Mouse (Mus musculus) ES-CJ7 (cell line): Measurements from ENCODE around the gene Rasl12.

Experiments used
- DNase-seq: peaks from one replicate; pipeline ENCODE4 v3.0.0; 2011; ENCODE audit warnings: low read depth, low spot score

Gene Rasl12

DNA sequence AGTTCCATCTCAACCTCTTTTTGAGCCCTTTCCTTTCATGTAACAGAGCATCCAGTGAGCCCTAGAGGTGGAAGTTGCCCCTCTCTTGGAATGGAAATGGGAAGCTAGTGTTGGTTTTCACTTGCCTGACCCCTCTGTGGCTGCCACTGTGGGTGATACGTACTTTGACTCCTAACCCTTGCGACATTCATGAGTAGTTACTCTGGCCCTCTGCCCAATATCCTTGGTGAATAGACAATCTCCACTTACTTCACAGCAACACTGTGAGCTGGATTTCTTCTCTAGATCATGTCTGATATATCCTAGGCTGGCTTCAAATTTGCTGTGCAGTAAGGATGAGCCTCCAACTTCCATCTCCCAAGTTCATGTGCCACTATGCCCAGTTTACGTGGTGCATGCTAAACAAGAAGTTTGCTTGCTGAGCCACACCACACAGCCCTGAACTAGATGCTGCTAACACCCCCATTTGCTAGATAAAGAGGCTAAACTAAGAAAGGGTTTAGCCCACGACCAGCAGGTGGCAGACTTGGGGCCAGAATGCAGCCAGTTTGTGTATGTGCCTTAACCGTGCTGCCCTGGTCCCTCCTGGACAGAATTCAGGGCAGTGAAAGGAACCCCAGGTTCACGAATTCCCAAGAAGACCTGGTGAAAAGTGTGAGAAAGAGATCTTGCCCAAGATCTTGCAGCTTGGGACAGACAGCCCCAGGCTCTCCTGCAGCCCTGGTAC, 5.5 kb upstream of the Rasl12 start:
- DNase-seq: peak; percentile 64

DNA sequence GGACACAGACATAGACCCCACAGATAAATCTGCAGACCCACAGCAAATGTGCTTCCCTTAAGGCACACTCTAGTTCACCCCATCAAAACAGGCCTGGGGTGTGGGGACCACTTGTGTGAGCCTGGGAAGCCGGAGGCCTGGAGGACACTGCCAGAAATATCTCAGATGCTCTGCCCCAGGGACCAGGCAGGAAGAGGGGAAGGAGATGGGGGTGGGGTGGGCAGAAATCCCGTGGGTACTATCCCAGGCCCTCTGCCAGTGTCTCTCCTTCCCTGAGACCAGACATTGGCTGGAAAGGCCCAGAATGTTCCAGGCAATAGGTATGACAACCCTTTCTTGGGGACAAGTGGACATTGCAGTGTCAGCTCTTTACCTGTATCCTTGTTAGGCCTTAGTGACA, 4.7 kb upstream of the Rasl12 start:
- no peak for DNase-seq

DNA sequence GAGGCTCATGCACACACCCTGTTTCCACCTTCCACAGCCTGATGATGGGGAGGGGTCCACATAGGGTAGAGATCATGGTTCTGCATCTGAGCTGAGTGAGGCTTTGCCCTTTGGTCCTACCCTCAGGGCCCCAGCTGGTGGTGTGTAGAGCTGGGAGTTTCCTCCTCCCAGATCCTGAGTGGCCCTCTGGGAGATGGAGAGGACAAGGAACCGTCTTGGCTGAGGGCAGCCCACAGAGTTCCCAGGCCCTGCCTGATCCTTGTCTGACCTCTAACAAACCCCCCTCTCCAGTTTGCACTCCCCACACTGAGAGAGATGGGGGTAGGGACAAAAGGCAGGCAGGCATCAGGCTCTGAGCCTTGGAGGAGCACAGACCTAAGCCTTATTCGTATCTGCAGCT, 3.9 kb upstream of the Rasl12 start:
- no peak for DNase-seq

DNA sequence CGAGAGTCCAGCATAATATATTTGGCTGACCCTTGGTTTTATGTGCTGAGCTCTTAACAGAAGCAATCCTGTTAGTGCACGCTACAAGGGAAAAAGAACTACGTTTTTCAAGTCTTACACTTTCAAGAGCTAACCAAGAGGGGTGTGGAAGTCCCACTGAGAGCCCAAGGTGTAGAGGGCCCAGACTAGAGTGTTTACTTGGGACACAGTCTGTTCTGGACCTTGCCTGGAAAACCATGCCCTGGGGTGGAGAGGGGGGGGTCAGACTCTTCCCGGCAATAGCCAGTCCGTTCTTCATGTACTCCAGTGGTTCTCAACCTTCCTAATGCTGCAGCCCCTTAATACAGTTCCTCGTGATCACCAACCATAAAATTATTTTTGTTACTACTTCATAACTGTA, 1.6 kb downstream of the Rasl12 start:
- no peak for DNase-seq

DNA sequence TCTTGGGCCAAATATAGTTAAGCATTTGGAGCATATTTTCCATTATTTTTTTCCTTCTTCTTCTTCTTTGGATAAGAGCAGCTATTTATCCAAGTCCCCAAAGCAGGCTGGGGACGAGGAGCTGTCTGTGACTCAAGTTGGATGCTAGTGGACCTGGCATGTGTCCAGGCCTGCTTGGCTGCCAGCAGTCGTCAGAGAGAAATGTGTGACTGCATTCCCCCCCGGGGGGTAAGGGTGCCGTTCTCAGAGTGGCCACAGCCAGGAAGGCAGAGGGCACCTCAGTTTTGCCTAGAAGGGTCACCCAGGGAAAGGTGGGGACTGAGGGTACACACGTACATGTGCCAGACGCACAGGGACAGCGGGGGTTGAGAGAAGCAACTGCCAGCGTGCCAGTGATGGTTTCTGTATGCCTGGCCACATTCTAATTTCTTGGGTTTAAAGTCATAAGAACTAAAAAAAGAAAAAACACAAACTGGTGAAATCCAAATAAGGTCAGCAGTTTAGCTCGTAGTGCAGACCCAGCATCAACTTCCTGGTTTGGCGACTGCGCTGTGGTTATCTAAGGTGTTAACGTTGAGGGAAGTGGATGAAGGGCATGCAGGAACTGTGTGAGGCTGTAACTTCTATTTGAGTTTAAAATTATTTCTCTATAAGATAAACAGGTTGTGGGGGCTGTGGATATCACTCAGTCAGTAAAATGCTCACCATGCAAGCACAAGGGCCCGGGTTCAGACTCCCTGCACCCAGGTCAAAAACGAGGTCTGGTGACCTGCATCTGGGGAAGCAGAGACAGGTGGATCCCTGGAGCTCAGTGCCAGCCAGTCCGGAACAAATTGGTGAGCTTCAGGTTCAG, 6.3 kb downstream of the Rasl12 start:
- no peak for DNase-seq

DNA sequence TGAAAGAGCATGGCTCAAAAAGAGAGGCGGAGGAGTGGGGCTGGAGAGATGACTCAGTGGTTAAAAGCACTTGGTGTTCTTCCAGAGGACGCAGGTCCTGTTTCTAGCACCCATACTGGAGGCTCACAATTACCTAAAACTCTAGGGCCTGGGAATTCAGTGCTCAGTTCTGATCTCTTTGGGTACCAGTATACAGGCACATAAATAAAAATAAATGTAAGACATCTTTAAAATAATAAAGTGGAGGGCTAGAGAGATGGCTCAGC, 6.8 kb downstream of the Rasl12 start:
- no peak for DNase-seq

DNA sequence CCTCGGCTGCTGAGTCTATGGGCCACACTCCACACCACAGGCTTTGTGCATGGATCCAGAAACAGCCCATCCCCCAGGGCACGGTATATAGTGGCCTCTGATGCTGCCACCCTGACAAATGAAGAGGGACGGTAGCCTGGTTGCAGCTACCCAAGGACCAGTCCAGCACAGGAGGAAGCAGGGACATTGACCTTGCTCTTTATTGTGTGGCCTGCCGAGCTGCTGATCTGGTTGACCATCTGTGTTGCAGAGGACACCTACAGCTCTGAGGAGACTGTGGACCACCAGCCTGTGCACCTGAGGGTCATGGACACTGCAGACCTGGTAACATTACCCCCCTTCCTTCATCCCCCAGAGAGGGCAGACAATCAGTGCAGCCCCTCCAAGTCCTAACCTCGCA, 9.0 kb downstream of the Rasl12 start:
- DNase-seq: no peak

DNA sequence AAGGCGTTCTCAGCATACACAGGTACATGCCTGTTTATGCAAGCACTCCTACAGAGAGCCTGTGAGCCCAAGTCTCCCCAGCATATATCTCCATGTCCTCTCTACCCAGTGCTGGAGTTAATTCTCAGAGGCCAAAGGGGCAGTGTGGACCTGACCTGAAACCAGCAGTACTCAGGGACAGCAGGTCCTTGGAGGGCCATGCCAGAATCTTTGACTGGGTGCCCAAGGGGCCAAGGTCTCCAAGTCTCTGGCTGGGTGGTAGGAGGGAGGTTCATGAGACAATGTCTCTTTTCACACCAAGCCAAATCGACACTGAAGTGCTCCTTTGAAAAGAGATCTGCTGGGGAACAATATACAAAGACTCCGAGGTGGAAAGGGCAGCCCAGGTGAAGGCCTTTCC, 9.6 kb downstream of the Rasl12 start:
- DNase-seq: no peak

DNA sequence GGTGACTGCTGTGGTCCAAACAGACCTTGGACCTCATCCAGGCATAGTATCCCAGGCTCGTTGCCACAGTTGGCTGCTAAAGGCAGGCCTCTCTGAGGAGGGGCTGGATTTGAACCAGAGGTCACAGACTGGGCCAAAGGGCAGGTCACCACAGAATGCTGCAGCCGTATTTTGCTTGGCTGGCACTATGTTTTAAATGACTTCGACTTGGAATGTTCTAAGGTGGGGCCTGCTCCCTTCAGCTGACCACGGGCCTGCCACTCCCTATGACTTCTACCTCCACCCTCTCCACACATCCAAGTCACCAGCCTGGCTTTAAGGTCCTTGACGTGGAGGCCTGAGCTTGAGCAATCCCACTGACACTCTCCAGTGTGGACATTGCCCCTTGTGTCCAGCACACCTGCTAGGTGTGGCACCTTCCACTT, 10.6 kb downstream of the Rasl12 start:
- DNase-seq: no peak

DNA sequence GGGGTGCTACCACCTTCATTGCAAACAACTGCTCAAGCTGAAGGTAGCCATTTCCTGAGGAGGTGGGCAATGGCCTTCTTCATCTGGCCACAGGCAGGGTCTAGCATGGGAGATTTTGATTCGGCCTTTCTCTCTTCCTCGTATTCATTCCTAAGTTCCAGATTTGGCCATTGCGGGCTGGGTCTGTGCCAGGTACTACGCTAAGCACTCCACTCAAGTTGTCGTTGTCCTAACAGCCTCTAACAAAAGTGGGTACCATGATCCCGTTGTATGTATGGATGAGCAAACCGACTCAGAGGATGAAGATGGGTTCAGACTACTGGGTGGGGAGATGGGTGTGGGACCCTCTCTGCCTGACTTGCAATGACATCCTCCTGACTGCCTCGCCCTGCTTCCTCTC, 12.1 kb downstream of the Rasl12 start:
- no peak for DNase-seq

DNA sequence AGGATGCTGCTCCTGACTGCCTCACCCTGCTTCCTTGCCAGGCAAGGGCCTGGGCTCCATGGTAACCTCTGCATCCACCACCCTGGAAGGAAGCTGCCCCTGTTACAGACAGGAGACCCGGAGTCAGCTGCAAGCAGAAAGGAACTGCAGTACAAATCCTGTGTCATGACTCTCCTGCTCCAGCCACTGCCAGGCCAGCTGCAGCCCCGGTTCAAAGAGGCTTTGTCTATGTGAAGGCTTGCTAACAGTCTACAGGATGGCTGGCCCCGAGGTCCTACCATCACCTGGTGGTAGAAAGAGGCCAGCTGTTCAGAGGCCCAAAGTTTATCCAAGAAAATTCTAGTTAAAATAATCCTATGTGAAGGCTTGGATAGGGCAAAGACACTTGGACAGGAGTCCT, 13.0 kb downstream of the Rasl12 start:
- DNase-seq: no peak

DNA sequence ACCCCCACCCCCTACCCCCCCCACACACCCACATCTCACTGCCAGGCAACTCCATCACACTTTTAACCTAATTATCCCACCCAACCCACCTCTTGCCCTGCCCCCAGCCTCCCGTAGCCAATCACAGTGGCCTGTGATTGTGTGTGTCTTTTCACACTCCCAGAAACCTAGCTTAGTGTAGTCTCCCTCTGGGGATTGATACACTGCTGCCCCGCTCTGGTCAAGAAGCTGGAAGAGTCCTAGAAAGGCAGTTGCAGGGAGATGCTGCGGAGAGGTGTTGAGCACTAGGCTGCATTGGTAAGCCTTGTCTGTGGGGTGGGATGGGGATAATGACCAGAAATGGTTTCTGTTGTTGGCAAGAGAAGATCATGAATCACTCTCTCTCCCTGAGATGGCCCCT, 19.4 kb downstream of the Rasl12 start:
- no peak for DNase-seq

DNA sequence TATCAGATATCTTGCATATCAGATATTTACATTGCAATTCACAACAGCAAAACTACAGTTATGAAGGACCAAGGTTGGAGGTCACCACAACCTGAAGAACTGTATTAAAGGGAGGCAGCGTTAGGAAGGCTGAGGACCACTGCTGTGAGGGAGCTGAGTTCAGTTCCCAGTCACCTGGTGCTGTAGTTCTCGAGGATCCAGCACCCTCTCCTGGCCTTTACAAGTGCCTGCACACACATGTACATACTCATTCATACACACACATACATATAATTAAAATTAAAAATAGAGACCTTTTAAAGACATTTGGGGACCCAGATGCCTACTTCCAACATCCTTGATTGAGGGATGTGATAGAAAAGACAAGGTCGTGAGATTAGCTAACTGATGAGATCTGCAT, 21.3 kb downstream of the Rasl12 start:
- DNase-seq: no peak

DNA sequence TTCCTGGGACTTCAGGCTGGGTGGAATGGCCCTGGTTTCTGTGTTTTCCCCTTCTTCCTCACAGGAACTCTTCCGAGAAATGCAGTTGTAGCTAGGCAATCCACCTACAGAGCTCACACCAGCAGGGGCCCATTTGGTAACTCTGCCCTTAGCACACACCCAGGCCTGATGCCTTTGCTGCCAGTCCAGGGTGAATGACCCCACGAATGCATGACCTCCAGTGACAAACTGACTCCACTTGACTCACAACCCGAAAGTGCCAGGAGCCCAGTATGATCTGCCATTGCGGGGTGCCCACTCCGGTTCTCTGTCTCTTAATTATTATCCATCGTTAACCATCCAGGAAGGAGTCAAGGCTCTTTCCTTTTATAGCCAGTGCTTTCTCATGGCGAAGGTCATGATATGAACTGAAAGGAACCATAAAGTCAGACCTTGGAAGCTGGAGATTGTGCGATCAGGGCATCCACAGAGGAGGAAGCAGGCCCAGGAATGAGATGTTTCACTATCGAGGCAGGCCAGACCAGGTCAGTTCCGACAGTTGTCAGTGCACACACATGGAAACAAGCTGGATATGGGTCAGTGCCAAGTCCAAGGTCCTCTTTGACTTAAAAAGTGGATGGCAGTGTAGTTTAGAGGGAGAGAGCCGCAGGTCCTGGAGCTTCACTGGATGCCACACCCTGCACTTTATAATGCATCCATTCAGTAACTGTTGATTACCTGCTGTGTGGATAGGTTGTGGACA, 24.6 kb downstream of the Rasl12 start, which contains the start of gene Slc51b:
Gene Slc51b (minus strand): TSS at position 196 of the 742 bp plus-strand sequence.
- no peak for DNase-seq

DNA sequence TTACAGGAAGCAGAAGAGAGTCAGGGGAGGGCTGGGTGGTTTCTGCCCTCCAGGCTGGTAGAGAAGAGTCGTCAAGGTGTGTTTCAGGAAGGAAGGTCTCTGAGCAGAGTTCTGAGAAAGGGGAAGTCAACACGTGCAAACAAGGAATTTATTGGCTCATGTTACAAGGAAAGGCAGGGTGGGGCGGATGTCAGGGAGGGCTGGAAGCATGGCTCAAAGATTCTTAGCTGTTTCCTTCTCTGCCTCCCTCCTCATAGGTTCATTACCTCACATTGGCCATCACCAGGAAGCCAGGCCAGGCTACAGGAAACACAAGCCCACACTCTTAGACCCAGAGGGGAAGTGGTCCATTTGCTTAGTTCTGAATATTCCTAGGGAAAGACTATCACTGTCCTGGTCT, 26.1 kb downstream of the Rasl12 start:
- no peak for DNase-seq

DNA sequence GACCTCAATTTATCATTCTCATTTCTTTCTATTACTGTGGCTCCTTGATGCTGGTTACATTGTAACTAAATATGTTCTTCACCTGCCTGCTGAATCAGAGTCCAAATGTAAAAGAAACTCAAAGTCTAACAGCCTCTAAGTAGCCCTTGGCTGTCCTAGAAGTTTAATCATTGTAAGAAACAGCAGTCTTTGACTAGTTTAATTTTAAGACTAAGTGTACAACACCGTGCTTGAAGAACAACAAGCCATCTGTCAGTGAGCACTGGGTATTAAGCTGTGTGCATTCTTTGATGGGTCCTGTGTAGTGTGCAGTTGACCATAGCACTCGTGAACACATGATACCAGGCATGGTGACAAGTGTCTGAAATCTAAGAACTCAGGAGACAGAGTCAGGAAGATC, 29.2 kb downstream of the Rasl12 start:
- no peak for DNase-seq

DNA sequence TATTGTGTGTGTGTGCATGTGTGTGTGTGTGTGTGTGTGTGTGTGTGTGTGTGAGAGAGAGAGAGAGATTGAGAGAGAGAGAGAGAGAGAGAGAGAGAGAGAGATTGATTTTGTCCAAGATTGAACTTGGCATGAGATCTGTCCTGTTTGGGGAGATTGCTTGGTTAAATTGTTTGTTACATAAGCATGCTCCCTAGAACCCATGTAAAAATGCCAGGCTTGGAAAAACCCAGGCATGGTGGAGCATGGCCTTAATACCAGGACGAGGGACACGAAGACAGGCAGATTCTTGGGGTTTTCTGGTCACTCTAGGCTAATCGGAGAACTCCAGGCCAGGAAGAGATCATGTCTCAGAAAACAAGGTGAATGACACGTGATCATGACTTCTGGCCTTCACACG, 29.7 kb downstream of the Rasl12 start:
- DNase-seq: no peak

DNA sequence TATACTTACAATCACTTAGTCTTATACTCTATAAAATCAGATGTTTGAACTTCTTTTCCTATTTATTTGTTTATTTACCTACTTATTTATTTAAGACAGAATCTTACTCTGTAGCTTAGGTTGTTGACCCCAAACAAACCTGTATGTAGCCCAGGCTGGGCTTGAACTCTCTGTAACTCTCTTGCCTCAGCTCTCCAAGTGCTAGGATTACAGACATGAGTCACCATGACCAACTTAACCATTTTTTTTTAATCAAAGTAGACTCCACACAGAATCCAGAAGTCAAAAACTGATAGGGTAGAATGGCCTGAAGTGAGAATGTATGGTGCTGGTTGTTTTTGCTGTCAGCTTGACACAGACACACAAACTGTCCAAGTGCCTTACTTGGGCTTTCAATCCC, 32.1 kb downstream of the Rasl12 start:
- no peak for DNase-seq

DNA sequence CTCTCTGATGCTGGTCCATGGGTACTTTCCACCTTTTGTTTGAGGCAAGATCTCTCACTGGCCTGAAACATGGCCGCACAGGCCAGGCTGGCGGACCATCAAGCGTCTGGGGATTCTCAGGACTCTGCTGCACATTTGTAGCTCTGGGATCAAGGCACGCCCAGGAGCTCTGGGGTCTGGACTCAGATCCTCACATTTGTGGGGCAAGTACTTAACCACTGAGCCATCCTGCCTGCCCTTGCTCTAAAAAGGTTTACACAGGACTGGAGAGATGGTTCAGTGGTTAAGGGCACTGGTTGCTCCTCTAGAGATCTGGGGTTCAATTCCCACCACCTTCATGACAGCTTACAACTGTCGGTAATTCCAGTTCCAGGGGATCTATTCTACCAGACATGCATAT, 32.6 kb downstream of the Rasl12 start:
- peak; percentile 14 for DNase-seq

DNA sequence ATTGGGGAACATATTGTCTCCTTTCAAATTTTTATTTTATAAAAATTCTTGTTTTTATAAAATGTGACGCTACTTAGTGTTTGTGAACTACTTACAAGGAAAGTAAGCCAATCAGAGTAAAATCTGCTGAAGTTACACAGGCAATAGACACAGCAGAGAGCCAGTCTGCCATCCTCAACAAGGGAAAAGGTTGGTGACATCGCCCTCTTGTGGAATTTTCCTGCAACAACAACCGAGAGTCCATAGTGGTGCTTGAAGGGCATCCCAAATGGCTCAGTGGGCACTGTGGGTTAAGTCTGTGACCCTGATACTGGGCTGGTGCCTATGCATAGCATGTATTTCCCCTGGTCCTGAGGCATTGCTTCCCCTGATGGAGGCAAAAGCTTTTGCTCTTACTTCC, 33.9 kb downstream of the Rasl12 start:
- peak; percentile 77 for DNase-seq

DNA sequence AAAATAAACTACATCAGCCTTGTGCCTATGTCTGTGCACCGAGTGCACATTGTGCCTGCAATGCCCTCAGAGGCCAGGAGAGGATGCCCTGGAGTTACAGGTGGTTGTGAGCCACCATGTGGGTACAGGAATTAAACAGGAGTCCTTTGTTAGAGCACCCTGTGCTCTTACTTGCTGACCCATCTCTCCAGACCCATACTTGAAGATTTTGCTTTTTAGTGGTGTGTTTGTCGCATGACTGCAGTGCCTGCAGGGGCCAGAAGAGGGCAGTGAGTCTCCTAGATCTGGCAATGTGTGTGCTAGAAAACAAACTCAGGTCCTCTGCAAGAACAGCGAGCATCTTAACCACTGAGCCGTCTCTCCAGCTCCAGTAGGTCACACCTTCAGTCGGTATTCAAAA, 35.8 kb downstream of the Rasl12 start:
- peak; percentile 89 for DNase-seq

DNA sequence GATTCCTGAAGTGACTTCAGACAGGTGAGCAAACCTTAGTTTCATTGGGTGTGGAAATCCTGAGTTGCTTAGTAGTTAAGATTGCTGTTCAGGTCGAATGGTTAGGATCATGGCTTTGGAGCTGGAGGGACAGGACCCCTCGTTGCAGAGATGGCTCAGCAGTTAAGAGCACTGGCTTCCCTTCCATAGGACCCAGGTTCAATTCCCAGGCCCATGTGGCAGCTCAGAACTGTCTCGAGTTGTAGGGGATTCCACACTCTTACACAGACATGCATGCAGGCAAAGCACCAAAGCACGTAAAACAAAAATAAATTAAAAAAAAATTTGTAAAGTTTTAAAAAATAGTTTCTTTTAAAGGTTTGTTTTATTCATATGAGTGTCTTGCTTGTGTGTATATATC, 36.9 kb downstream of the Rasl12 start:
- no peak for DNase-seq
